Mouse (Mus musculus): ENCODE measurements around the gene Vmn1r181.
"Not testable (repeated sequence)": the region's sequence is repeated elsewhere in the genome, so short reads cannot be mapped to it uniquely, and the experiment has no call there.

The Vmn1r181 gene

GRCm38 (mm10) chr7:23974315-23974714 lies at the start of gene Vmn1r181:
Vmn1r181 (plus strand) TSS chr7:23974615.
- in situ Hi-C loops (cut with MboI, MseI), result not testable (repeated sequence)

GRCm38 (mm10) chr7:23926678-23927077 lies 47.7 kb upstream of the Vmn1r181 start, which contains the start of gene Vmn1r179:
Vmn1r179 (plus strand) TSS chr7:23926978.
- in situ Hi-C loops (cut with MboI, MseI), result no loop called here

GRCm38 (mm10) chr7:23950332-23950731 lies 24.1 kb upstream of the Vmn1r181 start, which contains the start of gene Vmn1r180:
Vmn1r180 (plus strand) TSS chr7:23950632.
- in situ Hi-C loops (cut with MboI, MseI), result no loop called here

GRCm38 (mm10) chr7:23968044-23968443 lies 6.4 kb upstream of the Vmn1r181 start:
- in situ Hi-C loops (cut with MboI, MseI), result loop anchor here (10.0 kb wide), 2 partner anchors 317 to 447 kb away; no protein-coding TSS in a partner anchor

- in situ Hi-C loops (cut with MboI, MseI), result no loop called here
Measured at GRCm38 (mm10) chr7:24001391-24001790, 27.0 kb downstream of the Vmn1r181 start, which contains the start of gene V1rd19. V1rd19 (plus strand) TSS chr7:24001691.

Measured in regulatory T cell (primary cell).